Mouse (Mus musculus): Measurements from ENCODE around the gene Sqstm1. TPM values are rescaled to one million over a fixed set of nuclear protein-coding genes. Genes with fewer than 3 reads are reported as not detected.

Gene Sqstm1
- total RNA-seq, 2 experiments from 2014 or later: 56.7 to 298 TPM

DNA sequence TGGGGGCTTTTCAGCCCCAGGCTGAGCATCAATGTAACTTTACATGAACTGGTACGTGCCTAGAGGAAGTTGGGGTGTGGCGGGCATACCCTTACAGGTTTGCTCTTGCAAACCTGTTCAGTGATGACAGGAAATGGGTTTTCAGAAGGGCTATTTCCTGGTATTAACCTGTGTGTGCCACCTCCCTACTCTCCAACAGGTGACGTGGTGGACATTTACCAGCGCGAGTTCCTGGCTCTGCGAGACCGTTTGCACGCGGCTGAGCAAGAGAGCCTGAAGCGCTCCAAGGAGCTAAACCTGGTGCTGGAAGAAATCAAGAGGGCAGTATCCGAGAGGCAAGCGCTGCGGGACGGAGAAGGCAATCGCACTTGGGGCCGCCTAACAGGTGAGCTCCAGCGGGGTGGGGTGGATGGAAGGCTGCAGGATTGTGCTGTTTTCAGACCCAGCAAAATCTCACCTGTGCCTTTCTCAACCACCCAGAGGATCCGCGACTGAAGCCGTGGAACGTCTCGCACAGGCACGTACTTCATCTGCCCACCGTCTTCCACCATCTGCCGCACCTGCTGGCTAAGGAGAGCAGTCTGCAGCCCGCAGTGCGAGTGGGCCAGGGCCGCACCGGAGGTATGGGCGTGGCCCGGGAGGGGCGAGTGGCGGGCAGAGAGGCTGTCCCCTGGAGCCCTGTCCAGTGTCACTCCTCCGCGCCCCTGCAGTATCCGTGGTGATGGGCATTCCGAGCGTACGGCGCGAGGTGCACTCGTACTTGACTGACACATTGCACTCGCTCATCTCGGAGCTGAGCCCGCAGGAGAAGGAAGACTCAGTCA, 20.1 kb upstream of the Sqstm1 start:
- ATAC-seq (ENCODE audit: poor library complexity, severe bottlenecking): no peak

DNA sequence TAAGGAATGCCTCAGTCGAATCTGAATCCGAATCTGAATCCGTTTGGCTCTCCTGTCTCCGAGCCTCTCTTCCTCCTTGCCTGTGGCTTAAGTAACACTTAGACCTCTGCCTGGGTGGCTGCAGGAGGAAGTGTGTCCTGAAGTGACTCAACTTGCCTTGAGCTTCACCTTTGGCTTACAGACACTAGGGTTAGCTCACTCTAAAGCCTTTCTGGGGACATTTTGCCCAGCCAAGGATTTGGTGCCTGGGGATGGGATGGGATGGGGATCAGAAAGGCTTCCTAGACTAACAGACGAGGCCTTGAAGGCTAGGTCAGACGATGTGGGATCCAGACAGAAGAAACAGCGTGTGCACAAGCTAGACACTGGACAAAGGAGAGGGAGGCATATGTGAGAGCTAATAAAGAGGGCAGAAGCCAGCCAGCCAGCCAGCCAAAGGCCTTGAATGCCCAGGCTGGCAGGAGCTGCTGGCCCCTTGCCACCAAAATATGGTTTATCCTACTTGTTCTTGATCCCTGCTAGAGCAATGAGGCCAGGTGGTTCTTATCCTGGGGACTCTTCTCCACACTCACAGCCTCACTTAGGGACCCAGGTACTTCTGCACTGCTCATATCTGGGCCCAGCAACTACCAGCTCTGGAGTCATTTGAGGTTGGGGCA, 18.8 kb upstream of the Sqstm1 start:
- peak; percentile 55 for ATAC-seq (ENCODE audit: poor library complexity, severe bottlenecking)

DNA sequence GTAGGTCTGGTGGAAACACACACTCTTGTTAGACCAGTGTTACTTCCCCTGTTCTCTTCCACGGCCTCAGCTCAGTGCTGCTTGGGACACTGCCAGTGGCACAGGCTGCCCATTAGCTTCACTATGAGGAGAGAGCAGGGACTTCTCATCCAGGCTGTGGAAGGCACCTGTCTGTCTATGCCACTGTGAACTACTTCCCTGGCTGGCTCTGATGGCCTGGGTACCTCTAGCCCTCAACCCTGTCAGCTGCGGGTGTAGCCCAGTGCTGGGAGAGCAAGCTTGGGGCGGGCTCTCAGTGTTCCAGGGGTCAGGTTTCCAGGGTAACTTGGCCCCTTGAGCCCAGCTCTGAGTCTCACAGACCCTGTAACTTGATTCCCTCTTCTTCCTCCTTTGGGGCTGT, 18.1 kb upstream of the Sqstm1 start:
- no peak for ATAC-seq (ENCODE audit: poor library complexity, severe bottlenecking)

DNA sequence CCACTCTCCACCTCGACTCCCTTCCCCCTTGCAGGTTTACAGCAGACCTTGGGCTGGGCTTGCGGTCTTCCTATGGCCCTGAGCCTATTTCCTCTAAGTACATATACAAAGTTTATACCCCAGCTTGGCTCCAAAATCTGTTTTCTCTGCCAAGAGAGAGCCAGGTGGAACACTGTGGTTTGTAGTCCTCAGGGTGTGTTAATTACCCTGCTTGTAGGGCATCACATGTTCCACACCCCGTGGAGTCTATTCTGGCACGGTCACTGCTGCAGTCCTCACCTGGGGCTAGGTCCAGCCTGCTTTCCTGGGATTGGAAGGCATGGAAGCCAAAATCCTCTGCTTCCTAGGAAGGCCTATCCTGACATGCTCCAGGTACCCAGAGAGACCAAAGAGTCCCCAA, 17.1 kb upstream of the Sqstm1 start:
- ATAC-seq (ENCODE audit: poor library complexity, severe bottlenecking): no peak

DNA sequence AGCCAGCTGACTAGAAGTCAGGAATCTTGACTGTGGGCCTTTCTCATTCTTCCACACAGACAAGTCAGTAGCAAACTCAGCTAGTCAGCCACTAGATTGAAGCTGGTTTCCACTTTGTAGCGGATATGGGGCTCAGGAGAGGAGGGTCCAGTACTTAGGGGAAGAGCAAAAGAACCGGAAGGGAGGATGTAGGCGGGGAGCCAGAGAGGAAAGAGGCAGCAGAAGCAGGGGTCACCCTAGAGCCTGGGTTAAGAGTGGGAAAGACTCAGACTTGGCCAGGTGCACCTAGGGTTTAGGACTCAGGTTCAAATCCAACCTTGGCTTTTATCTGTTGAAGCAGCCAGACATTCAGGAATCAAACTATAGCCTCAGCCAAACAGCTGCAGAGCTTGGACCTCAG, 16.6 kb upstream of the Sqstm1 start:
- no peak for ATAC-seq (ENCODE audit: poor library complexity, severe bottlenecking)

DNA sequence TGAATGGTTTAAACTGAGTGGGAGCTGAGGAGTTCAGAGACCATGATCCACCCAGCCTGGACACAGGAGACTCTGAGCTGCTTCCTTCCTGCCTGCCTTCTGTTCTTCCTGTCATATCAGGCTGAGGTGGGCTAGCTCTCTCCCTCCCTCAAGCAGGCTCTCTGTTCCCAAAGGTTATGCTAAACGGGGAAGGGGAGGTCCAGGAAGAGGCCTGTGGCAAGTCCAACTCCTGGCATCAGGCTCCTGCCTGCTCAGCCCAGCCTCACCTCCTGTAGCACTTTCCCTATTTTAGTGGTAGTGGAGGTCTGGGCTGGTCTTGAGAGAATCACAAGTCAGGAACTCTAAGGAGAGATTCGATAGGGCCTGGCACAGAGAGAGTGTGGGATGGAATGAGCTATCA, 15.8 kb upstream of the Sqstm1 start:
- ATAC-seq (ENCODE audit: poor library complexity, severe bottlenecking): no peak

DNA sequence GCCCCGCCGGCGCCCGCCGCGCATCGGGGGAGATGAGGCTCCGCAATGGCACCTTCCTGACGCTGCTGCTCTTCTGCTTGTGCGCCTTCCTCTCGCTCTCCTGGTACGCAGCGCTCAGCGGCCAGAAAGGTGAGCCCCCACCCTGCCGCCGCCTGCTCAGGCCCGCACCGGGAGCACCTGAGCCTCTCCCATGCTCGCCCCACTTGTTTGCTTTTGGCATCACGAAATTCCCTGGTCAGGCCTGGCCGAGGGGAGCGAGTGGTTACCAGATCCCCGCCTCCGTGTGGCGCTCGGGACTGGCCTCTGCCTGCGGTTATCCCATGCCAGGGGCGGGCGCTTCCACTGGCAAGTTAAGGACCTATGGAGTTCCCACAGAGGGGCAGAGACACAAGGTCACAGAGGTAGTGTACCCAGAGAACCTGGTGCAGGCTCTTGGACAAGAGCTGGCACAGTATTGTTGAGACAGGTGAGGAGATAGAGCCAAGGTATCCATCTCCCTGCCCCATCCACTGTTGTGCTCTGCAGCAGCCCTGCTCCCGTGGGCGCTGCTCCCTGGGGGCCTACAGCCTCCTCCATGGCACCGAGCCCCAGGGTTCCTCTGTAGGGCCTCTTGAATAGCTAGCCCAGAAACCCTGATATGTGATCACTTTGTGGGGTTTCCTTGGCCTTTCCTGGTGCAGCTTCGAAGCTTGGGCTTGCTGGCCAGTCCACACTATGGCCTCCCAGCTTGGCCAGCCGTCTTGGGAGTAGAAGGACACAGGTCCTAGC, 15.2 kb upstream of the Sqstm1 start:
- 0 out of 2 replicates have a peak, but pooled peaks have one; percentile 9 for ATAC-seq (ENCODE audit: poor library complexity, severe bottlenecking)

DNA sequence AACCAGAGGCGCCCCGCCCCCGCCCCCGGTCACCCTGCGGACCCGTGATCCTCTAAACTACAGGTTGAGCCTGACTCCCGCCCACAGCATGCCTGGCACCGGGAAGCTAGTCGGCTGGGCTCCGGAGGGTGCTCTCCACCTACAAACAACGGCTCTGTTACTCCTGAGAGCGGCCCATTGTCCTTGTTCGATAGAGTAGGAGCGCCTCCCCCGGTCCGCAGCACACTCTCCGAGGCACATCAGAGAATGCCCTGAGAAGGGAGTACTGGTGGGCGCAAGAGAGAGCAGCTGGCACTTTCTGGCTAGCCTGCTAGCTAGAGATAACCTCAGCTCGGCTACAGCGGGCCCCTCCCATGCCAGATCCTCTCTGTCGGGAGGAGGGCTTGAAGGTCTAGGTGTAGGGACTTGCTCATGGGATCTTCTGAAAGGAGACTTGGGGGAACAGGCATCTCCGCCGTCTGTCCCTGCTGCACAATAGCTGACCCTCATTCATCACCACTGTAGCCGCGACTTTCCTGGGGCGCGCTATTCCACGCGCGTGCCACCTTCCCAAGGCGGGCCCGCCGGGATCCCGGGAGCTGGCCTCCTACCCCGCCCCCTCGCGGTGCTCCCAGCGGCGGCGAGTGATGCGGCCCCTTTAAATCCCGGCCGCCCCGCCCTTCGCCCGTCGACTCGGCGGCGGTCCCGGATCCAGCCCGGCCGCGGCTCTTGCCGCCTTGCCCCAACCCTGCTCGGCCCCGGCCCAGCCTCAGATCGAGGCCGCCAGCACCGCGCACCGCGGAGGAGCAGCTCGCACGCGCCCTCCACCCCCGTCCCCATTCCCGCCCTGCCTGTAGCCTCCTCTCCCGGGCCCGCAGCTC, 14.3 kb upstream of the Sqstm1 start:
- peak; percentile 47 for ATAC-seq (ENCODE audit: poor library complexity, severe bottlenecking)

DNA sequence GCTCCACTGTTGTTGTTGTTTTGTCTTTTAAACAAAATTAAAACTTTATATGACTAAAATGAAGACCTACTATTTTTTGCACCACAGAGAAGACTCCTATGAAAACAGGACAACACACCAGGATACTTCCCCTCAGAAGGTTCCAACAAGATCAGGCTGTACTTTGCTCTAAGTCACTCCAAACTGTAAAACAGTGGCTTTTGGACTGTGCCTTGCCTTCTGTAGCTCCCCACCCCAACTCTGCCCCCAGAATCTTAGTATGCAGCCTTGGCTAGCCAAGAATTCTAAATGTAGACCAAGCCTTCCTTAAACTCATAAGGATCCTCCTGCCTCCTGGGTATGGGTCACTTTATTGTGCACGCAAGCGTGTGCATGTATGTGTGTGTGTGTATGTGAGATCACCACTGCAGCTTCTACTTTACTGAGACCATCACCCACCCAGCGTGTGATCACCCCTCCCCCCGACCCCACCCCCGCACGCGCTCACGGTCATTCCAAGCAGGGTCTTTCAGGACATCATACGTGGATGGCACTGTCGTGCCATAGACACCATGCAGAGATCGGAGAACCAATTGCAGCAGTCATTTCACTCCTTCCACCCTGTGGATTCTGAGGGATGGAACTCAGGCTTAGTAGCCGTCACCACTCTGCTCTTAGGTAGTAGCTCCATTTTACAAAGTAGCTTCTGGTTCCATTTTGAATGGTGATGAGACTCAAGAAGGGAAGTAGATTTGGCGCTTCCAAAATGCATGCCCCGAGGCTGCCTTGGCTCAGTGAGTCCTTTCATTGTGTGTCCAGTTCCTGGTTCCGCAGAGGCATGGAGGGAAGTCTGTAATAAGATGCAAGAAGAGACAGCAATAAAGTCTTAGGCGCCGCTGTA, 13.4 kb upstream of the Sqstm1 start:
- peak; percentile 48 for ATAC-seq (ENCODE audit: poor library complexity, severe bottlenecking)

DNA sequence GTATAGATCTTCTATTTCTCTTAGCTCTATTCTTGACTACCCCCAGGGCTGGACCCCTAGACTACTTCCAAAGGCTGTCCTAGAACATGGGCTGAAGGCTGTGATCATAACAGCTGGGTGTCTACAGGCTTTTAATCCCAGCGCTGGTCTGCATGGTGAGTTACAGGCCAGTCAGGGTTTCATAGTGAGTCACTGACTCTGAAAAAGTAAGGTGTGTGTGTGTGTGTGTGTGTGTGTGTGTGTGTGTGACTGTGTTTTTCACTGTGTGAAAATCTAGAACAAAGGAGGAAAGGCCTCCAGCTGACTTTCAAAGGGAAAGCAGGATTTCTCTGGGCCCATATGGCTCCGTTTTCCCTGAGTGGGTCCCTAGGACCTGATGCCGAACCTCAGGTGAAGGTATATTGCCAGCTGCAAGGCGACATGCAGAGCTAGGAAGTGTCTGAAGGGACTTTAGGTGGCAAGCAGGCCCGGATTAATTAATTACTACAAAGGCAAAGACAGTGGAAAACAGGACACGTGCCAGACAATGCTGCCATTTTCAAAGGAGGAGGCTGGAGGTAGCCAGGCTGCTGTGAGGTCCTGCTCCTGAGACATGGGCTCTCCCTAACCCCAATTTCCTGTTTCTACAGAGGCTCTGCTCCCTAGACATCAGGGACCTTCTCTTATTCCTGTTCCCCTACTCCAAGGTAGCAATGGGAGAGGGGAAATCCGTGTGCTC, 12.1 kb upstream of the Sqstm1 start:
- ATAC-seq (ENCODE audit: poor library complexity, severe bottlenecking): no peak

DNA sequence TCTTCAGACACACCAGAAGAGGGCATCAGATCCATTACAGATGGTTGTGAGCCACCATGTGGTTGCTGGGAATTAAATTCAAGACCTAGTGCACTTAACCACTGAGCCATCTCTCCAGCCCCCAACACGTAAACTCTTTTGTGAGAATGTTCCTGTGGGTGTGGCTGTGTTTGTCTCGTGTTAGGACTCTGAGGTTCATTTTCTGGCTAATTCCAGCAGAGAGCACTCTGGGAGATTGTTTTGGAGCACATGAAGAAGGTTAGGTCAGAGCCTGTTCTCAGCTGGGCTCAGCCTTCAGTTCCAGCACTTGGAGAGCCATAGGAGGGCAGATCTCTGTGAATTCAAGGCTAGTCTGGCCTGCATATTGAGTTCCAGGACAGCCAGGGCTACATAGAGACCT, 9.2 kb upstream of the Sqstm1 start:
- no peak for ATAC-seq (ENCODE audit: poor library complexity, severe bottlenecking)

DNA sequence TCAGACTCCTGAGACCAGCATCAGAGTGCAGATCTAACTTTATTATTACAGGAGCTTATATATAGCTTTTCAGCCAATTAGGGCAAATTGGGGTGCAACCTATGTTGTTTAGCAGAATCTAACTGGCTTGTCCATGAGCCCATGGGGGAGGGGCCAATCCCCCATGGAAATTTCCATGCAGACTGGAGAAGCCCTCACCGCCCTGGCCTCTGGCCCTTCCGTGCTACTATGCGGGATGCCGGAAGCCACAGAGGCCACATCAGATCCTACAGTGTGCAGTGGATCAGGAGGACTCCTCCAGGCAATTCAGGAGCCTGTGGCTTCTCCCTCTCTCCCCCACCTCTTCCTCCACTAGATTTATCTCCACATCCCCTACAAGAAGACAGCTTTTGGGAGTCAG, 7.2 kb upstream of the Sqstm1 start:
- ATAC-seq (ENCODE audit: poor library complexity, severe bottlenecking): no peak

DNA sequence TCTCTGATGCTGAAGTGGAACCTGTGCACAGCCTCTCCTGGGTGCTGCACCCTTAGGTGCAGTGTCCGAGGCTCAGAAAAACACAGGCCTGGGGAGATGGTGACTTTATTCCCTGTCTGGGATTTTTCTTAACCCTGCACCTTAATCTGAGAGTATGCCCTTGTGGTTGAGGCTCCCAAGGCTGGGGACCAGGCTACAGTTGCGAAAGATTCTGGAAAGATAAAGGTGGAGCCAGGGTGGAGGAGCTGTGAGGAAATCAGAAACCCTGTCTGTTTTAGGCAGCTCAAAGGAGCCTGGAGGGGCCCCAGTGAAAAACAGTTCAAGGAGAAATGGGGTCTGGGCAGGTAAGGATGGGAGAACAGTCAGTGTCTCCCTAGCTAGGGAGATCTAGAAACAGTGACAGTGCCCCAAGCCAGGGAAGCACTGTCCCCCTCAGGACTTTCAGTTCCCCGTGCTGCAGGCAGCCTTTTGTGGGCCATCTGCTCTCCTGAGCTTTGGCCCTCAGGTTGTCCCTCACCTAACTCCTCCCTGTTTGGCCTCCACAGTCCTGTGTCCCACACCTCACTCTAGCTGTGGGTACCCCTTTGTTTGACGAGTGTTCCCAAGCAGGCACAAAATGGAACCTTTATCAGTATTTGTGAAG, 6.2 kb upstream of the Sqstm1 start:
- ATAC-seq (ENCODE audit: poor library complexity, severe bottlenecking): no peak

DNA sequence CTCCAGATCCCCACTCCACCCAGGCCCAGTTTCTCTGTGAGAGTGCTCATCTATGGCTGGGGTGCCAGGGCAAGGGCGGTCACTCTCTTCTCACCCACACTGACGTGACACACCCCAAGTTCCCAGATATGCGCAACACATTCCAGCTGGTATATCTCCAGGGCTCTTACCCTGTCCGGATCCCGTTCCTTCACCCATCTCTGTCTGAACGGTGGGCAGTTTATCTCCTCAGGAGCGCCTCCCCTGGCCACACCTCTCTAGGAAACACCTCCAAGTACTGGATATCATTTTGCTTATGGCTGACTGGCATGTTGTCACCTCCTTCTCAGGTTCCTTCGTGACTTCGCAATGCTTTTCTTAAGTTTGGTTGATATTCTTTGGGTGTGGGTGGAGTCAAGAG, 5.0 kb upstream of the Sqstm1 start:
- no peak for ATAC-seq (ENCODE audit: poor library complexity, severe bottlenecking)

DNA sequence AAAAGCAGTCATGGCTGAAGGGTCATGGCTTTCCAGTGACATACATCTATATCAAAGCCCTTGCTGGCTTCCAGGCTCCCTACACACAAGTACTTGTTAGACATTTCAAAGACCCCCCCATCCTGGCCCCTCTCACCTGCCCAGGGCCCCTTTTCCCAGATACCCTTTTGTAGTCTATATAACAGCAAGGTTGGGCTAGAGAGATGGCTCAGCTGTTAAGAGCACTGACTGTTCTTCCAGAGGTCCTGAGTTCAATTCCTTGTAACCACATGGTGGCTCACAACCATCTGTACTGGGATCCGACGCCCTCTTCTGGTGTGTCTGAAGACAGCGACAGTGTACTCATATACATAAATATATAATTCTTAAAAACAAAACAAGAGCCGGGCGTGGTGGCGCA, 4.0 kb upstream of the Sqstm1 start:
- no peak for ATAC-seq (ENCODE audit: poor library complexity, severe bottlenecking)

DNA sequence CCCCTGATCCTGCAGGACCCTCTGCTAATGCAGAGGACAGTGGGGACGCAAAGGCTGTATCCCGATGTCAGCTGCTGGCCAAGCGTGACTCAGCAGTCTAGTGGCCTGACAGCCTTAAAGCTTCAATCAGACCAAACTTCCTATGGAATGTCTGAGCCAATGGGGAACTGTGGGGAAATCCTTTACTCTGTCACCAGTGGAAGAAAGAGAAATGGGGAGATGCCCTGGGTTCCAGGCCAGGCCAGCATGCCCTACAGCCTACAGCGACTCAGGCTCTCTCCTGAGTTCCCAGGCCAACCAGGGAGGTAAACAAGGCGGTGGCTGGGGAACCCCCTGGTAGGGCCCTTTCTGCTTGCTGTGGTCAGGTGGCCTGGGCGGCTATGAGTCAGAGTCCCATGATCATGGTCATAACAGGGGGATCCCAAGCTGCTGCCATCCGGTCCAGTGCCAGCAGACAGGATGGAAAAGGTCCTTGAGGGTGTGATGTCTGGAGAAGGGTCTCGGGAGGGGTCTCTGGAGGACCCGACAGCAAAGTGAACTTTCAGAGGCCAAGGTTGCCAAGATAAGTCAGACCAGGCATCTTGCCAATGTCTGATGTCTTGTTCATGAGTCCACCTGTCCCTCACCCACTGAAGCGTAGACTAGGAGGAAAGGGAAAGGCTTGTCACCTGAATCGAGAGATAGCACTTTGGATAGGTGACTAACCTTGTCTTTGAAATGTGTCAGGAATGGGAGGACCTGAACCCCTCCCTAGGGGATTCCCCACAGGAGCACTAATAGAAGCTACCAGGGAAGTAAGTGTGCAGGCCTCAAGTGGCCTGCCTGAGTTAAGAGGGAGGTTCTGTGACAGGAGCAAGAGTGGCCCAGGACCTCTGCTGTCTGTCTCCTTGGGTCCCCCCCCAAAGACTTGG, 2.5 kb upstream of the Sqstm1 start:
- ATAC-seq (ENCODE audit: poor library complexity, severe bottlenecking): peak; percentile 2; the same call in 1 of the 2 replicates

DNA sequence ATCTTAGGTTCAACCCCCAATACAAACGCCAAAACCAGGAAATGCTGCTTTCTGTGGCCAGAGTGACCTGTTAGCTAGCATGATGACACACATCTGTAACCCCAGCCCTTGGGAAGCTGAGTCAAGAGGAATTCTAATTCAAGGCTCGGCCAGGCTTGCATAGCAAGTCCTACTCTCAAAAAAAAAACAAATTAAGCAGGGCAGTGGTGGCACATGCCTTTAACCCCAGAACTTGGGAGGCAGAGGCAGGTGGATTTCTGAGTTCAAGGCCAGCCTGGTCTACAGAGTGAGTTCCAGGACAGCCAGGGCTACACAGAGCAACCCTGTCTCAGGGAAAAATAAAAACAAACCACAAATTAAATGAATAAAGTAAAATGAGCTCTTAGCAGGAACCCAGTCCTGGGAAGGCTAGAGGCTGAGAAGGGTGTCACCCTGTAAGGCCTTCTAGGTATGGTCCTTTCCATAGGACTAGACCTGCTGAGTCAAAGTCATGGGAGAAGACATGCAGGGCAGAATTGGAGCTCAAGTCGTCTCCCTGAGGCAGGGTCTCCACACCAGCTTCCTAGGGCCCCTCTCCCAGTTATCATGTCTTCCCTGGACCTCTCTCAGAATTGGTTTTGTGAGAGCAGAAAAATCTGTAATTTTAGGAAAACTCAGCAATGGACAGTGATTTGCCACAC, 1.6 kb upstream of the Sqstm1 start:
- ATAC-seq (ENCODE audit: poor library complexity, severe bottlenecking): no peak

Data from megakaryocyte, adult 5-6 weeks (primary cell).